Mouse (Mus musculus) olfactory bulb, adult 2 months (tissue): ENCODE measurements around the gene Fkbpl.

Source experiments
- CTCF ChIP-seq: fragments of 200-500 bp; IDR thresholded peaks from 2 replicates; pipeline ENCODE4 v1.5.1; 2012; ENCODE audit warnings: low read depth, mild to moderate bottlenecking, low read length, moderate library complexity; ENCODE audit not compliant: insufficient read depth
- POLR2A ChIP-seq: fragments of 200-500 bp; IDR thresholded peaks from 2 replicates; pipeline ENCODE4 v1.6.1; 2012; ENCODE audit warnings: mild to moderate bottlenecking, low read depth, low read length, moderate library complexity; ENCODE audit not compliant: insufficient read depth

DNA sequence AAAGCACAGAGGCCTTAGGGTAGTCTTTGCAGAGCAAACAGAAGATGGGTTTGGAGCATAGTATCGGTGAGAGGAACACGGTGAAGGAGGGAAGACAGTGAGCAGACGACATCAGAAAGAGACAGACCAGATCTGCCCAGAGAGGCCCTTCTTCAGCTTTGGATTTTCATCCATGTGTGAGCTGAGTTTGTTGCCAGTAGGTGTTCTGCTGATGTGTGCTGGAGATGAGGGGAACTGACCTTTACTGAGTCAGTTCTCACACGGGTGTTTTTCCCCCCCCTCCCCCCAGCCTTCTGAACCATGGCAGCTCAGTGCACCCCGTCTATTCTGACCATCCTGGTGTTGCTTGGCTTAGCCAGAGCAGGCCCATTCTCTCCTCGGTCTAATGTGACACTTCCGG is 25.7 kb downstream of the Fkbpl start, which contains the start of gene Tnxb:
- no peak for TF ChIP-seq CTCF
- no peak for TF ChIP-seq POLR2A
